Mouse (Mus musculus) spleen, adult 2 months (tissue): ENCODE results near the gene Hilpda.

Experiments
- CTCF ChIP-seq: fragments of 200-500 bp; IDR thresholded peaks from 2 replicates; pipeline ENCODE4 v1.5.1; 2011; ENCODE audit warnings: mild to moderate bottlenecking, inconsistent platforms; ENCODE audit not compliant: insufficient read depth, insufficient read length, insufficient replicate concordance; ENCODE audit errors: extremely low read depth
- POLR2A ChIP-seq: fragments of 200-500 bp; IDR thresholded peaks from 2 replicates; pipeline ENCODE4 v1.6.1; 2011; ENCODE audit warnings: low read depth, low read length, inconsistent platforms

- TF ChIP-seq POLR2A (no peak), CTCF (no peak)
These were observed 25.2 kb upstream of the Hilpda start for GRCm38 (mm10) chr6:29247072-29247471.
